Mouse (Mus musculus) cerebellum, postnatal 36 days (tissue): ENCODE measurements around the gene Ift80.
"Not testable (repeated sequence)": the region's sequence is repeated elsewhere in the genome, so short reads cannot be mapped to it uniquely, and the experiment has no call there.

ENCODE experiments used
- DNase-seq, 2 experiments: peaks; one replicate each; pipeline ENCODE4 v3.0.0; 2021 to 2022; ENCODE audit warnings: mixed read lengths in 2 of 2

Gene Ift80

GRCm38 (mm10) chr3:69004437-69005337 lies at the start of gene Ift80, which contains the start of gene Smc4:
Gene Ift80 (minus strand): TSS chr3:69004570.
Gene Smc4 (plus strand): TSS chr3:69004738.
- peak; percentile 93 to 96 for DNase-seq

GRCm38 (mm10) chr3:69051894-69052293 lies 47.5 kb upstream of the Ift80 start:
- no peak for DNase-seq

- no peak for DNase-seq
Observed at GRCm38 (mm10) chr3:69049011-69049410, 44.6 kb upstream of the Ift80 start.

- DNase-seq, result no peak
Observed at GRCm38 (mm10) chr3:69047684-69048083, 43.3 kb upstream of the Ift80 start.

- no peak for DNase-seq
Observed at GRCm38 (mm10) chr3:69046509-69046908, 42.1 kb upstream of the Ift80 start.

- DNase-seq, result no peak
Observed at GRCm38 (mm10) chr3:69045750-69046149, 41.4 kb upstream of the Ift80 start.

- DNase-seq, result no peak
Observed at GRCm38 (mm10) chr3:69045400-69045703, 41.0 kb upstream of the Ift80 start.

GRCm38 (mm10) chr3:69044645-69045399 lies 40.5 kb upstream of the Ift80 start, which contains the start of gene Trim59:
Gene Trim59 (minus strand): TSS chr3:69044755.
- peak; percentile 89 to 92 for DNase-seq

GRCm38 (mm10) chr3:69044167-69044591 lies 39.8 kb upstream of the Ift80 start:
- no peak for DNase-seq

GRCm38 (mm10) chr3:69041298-69041697 lies 36.9 kb upstream of the Ift80 start:
- DNase-seq, result no peak

GRCm38 (mm10) chr3:69040105-69040504 lies 35.7 kb upstream of the Ift80 start:
- no peak for DNase-seq

GRCm38 (mm10) chr3:69026133-69026783 lies 21.9 kb upstream of the Ift80 start:
- no peak for DNase-seq

- DNase-seq, result no peak
Observed at GRCm38 (mm10) chr3:69020764-69021163, 16.4 kb upstream of the Ift80 start.

- DNase-seq, result no peak
Observed at GRCm38 (mm10) chr3:69020285-69020684, 15.9 kb upstream of the Ift80 start.

GRCm38 (mm10) chr3:69018635-69019034 lies 14.3 kb upstream of the Ift80 start:
- not testable (repeated sequence) for DNase-seq

- DNase-seq, result no peak
Observed at GRCm38 (mm10) chr3:69017181-69017580, 12.8 kb upstream of the Ift80 start.

- no peak for DNase-seq
Observed at GRCm38 (mm10) chr3:69008873-69009272, 4.5 kb upstream of the Ift80 start.

- DNase-seq, result no peak
Observed at GRCm38 (mm10) chr3:69006246-69006760, 1.9 kb upstream of the Ift80 start.

- peak; percentile 27 to 32 for DNase-seq
Observed at GRCm38 (mm10) chr3:69005338-69006245, 1.2 kb upstream of the Ift80 start.

GRCm38 (mm10) chr3:69004055-69004436 lies 324 bp downstream of the Ift80 start:
- no peak for DNase-seq

GRCm38 (mm10) chr3:69002781-69003180 lies 1.6 kb downstream of the Ift80 start:
- DNase-seq, result no peak

- no peak for DNase-seq
Observed at GRCm38 (mm10) chr3:68986550-68986949, 17.8 kb downstream of the Ift80 start.
